Mouse (Mus musculus) mature B cell (primary cell): ENCODE data around the gene Klra7.
"Not testable (repeated sequence)": the region's sequence is repeated elsewhere in the genome, so short reads cannot be mapped to it uniquely, and the experiment has no call there.

ENCODE experiments used
- in situ Hi-C: fragments of 300-500 bp; cut with MboI; formaldehyde crosslinking; loops from 2 replicates; pipeline ENCODE4 v1.14.3; 2019

The Klra7 gene

GRCm38 (mm10) chr6:130233222-130233621, at the start of gene Klra7:
TSS of gene Klra7 (minus strand) at chr6:130233322.
- in situ Hi-C loops: no loop called here

GRCm38 (mm10) chr6:130281828-130282227, 48.7 kb upstream of the Klra7 start, which contains the start of gene Klra10:
TSS of gene Klra10 (minus strand) at chr6:130281928.
- in situ Hi-C loops: not testable (repeated sequence)

- in situ Hi-C loops: no loop called here
These were observed 22.2 kb upstream of the Klra7 start for GRCm38 (mm10) chr6:130255326-130255725.

- in situ Hi-C loops: no loop called here
These were observed 4.4 kb upstream of the Klra7 start for GRCm38 (mm10) chr6:130237536-130237935.

- in situ Hi-C loops: no loop called here
These were observed 3.5 kb upstream of the Klra7 start for GRCm38 (mm10) chr6:130236635-130237034.

- in situ Hi-C loops: not testable (repeated sequence)
These were observed 35.7 kb downstream of the Klra7 start for GRCm38 (mm10) chr6:130197453-130197852.

GRCm38 (mm10) chr6:130193012-130193411, 40.1 kb downstream of the Klra7 start, which contains the start of gene Klra9:
TSS of gene Klra9 (minus strand) at chr6:130193112.
- in situ Hi-C loops: not testable (repeated sequence)
